Mouse (Mus musculus) kidney, embryonic 14.5 days (tissue): ENCODE results near the gene Chit1. TPM values are rescaled to one million over a fixed set of nuclear protein-coding genes. Genes with fewer than 3 reads are reported as not detected.

Source experiments
- ATAC-seq: fragments of 200-750 bp; cut with Nextera tagmentation; 2 replicates; pipeline ENCODE4 v1.8.0; 2017; ENCODE audit warnings: moderate number of reproducible peaks, mild to moderate bottlenecking, moderate TSS enrichment, moderate library complexity; ENCODE audit not compliant: low FRiP score, low TSS enrichment
- H3K27ac ChIP-seq: fragments of 300-500 bp; sonication (generic); 2 replicates; pipeline ENCODE4 v1.5.1; 2014; ENCODE audit warnings: low read depth, mild to moderate bottlenecking, low read length, moderate library complexity, mixed read lengths
- H3K27me3 ChIP-seq: fragments of 300-500 bp; sonication (generic); 2 replicates; pipeline ENCODE4 v1.6.1; 2014; ENCODE audit warnings: mild to moderate bottlenecking, low read length; ENCODE audit not compliant: control insufficient read depth, insufficient read depth
- H3K36me3 ChIP-seq: fragments of 300-500 bp; sonication (generic); 2 replicates; pipeline ENCODE4 v1.6.1; 2014; ENCODE audit warnings: low read length, mixed read lengths; ENCODE audit not compliant: control insufficient read depth, insufficient read depth
- H3K4me1 ChIP-seq: fragments of 300-500 bp; sonication (generic); 2 replicates; pipeline ENCODE4 v1.6.1; 2014; ENCODE audit warnings: low read length, mixed read lengths; ENCODE audit not compliant: control insufficient read depth, insufficient read depth
- H3K4me2 ChIP-seq: fragments of 300-500 bp; sonication (generic); replicated peaks from 2 replicates; pipeline ENCODE4 v1.6.1; 2014; ENCODE audit warnings: low read depth, mild to moderate bottlenecking, low read length
- H3K4me3 ChIP-seq: fragments of 300-500 bp; sonication (generic); 2 replicates; pipeline ENCODE4 v1.5.1; 2014; ENCODE audit warnings: mild to moderate bottlenecking, low read length
- H3K9ac ChIP-seq: fragments of 300-500 bp; sonication (generic); 2 replicates; pipeline ENCODE4 v1.6.1; 2014; ENCODE audit warnings: low read depth, mild to moderate bottlenecking, low read length, moderate library complexity
- H3K9me3 ChIP-seq: fragments of 300-500 bp; sonication (generic); 2 replicates; pipeline ENCODE4 v1.6.1; 2016; ENCODE audit warnings: low read length; ENCODE audit not compliant: control insufficient read depth
- WGBS: fragments of 180-500 bp; shearing (Covaris S2); extraction: QIAGEN DNeasy Blood & Tissue Kit; methylation state at CpG from one replicate; pipeline ENCODE4 v1.1.7; 2014; 5-methylcytosine and 5-hydroxymethylcytosine counted together
- polyA plus RNA-seq: library from polyadenylated mRNA; unstranded; fragments of >200 nt; fragmentation: Nextera tagmentation; extraction: Ambion mirVana; gene quantifications from 2 replicates; pipeline ENCODE4 v1.2.1, GENCODE M21; 2014

Gene Chit1
- polyA plus RNA-seq, 1 experiment from 2014 or later: 0.28 TPM

DNA sequence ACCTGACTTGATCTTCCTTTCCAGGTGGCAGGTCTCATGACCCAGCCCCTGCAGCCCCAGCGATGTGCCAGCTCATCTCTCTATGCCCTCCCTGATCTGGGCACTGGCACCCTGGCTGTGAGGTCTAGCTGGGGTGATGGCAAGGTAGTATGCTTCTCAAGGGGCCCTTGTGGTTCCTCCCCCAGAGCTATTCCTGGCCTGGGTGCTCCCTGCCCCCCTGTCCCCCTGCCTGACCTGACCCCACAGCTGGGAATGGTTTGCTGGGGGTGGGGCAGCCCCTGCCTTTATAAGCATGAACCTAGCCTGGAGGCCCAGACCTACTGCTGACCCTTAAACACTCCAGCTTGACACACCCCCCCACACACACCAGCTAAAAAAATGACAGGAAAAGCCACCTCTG lies 82.1 kb downstream of the Chit1 start, which contains the start of gene Mybph:
Gene Mybph, plus strand, starts transcription at position 323 of the 400 bp plus-strand sequence.
- no peaks in the 10 kb centered on the region for H3K36me3 ChIP-seq
- H3K27me3 ChIP-seq: no peaks in the 10 kb centered on the region; the same call in 1 of the 2 replicates
- H3K4me2 ChIP-seq: no peak within 1 kb of the TSS
- H3K27ac ChIP-seq: no peak within 1 kb of the TSS
- H3K9me3 ChIP-seq: no peaks in the 10 kb centered on the region
- peaks cover 32% of the 10 kb centered on the region for H3K4me1 ChIP-seq
- ATAC-seq: no peak
- 46% methylated on average over 1 of the region's 1 CpGs for WGBS
- H3K9ac ChIP-seq: no peak within 1 kb of the TSS
- no peak within 1 kb of the TSS for H3K4me3 ChIP-seq

DNA sequence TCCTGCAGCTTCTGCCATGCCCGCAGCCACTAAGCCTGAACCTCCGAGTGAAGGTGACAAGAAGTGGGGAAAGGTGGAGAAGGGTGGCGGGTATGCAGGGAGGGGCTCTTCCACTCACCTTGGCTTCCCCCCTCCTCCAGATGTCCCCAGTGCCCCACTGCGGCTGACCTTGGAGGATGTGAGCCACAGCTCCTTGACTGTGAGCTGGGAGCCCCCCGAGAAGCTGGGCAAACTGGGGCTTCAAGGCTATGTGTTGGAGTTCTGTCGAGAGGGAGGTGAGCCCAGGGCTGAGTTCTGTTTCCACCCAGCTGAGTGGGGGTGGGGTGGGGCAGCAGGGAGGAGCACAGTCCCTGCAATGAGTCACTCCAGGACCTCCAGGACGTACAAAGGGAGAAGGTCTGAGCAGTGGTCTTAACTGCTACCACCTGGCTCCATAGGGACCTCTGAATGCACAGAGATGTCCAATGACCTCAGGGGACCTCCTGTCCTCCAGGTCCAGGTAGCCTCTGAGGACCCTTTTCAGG lies 82.7 kb downstream of the Chit1 start:
- 41% methylated on average over 7 of the region's 7 CpGs for WGBS
- Histone ChIP-seq H3K36me3 (no peaks in the 10 kb centered on the region), H3K27me3 (no peaks in the 10 kb centered on the region; the same call in 1 of the 2 replicates), H3K27ac (no peak overlapping the region), H3K4me1 (peaks cover 32% of the 10 kb centered on the region), H3K4me3 (no peak overlapping the region), H3K9ac (no peak overlapping the region), H3K4me2 (no peak overlapping the region), H3K9me3 (no peaks in the 10 kb centered on the region)
- ATAC-seq: no peak

DNA sequence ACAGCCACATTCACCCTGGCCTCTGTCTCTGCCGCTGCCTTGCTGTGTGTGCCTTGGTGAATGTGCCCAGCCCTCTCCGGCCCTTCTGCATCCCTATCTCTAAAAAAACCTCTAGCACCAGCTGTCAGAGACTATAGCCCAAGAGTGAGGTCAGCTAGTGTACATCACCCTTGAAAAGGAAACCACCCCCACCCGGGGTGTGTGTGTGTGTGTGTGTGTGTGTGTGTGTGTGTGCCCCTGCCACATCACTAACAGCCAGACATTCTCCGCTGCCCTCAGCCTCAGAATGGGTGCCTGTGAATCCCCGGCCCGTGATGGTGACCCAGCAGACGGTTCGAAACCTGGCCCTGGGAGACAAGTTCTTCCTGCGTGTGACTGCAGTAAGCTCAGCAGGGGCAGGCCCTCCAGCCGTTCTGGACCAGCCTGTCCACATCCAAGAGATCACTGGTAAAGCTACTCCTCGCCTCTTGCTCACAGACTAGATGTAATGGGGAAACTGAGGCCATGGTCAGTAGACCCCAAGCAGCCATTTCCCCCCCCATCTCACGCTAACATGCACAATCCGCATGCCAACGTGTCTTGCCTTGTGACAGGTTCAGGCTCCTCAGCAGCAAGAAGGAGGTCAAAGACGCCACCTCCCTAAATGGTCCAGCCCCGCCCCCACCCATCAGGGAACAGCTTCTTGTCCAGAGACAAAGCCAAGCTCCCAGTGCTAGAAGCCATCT lies 83.4 kb downstream of the Chit1 start:
- no peak overlapping the region for H3K27ac ChIP-seq
- WGBS: 58% methylated on average over 16 of the region's 16 CpGs
- peaks cover 32% of the 10 kb centered on the region for H3K4me1 ChIP-seq

GRCm38 (mm10) chr1:134195117-134195516 lies 84.1 kb downstream of the Chit1 start:
- Histone ChIP-seq H3K4me2 (no peak overlapping the region), H3K27me3 (no peaks in the 10 kb centered on the region; the same call in 1 of the 2 replicates), H3K4me3 (no peak overlapping the region), H3K9me3 (no peaks in the 10 kb centered on the region), H3K4me1 (peaks cover 32% of the 10 kb centered on the region), H3K27ac (no peak overlapping the region), H3K9ac (no peak overlapping the region), H3K36me3 (no peaks in the 10 kb centered on the region)
- peak; percentile 22; the same call in 1 of the 2 replicates for ATAC-seq
- 12% methylated on average over 2 of the region's 2 CpGs for WGBS

More for the DNA sequence above, 83.4 kb downstream of the Chit1 start:
- no peak for ATAC-seq
- H3K9ac ChIP-seq: no peak overlapping the region
- H3K4me3 ChIP-seq: no peak overlapping the region
- H3K36me3 ChIP-seq: no peaks in the 10 kb centered on the region
- no peaks in the 10 kb centered on the region; the same call in 1 of the 2 replicates for H3K27me3 ChIP-seq
- H3K4me2 ChIP-seq: no peak overlapping the region
- H3K9me3 ChIP-seq: no peaks in the 10 kb centered on the region

DNA sequence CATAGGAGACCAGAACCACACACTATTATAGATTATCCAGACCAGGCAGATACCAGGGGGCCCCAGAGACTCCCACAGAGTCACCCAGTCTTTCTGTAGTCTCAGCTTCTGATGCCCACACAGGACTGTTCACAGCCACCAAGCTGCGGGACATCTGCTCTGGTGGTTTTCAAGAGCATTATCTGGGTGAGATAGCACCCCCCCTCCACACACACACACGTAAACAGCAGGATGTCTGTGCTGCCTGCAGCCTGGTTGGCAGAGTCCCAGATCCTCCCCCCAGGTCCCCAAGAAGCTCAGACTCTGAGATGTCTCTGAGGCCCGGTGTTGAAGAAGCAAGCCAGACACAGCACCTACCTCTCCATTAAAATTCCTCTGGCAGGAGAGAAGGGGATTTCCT lies 84.5 kb downstream of the Chit1 start:
- WGBS: 50% methylated on average over 3 of the region's 3 CpGs
- H3K4me1 ChIP-seq: peaks cover 32% of the 10 kb centered on the region
- no peak for ATAC-seq
- H3K27ac ChIP-seq: no peak overlapping the region
- H3K4me3 ChIP-seq: no peak overlapping the region
- H3K27me3 ChIP-seq: no peaks in the 10 kb centered on the region; the same call in 1 of the 2 replicates
- no peaks in the 10 kb centered on the region for H3K36me3 ChIP-seq
- no peak overlapping the region for H3K9ac ChIP-seq
- H3K4me2 ChIP-seq: no peak overlapping the region
- H3K9me3 ChIP-seq: no peaks in the 10 kb centered on the region

- H3K4me3 ChIP-seq: no peak overlapping the region
- no peaks in the 10 kb centered on the region for H3K9me3 ChIP-seq
- peaks cover 32% of the 10 kb centered on the region for H3K4me1 ChIP-seq
- no peak overlapping the region for H3K4me2 ChIP-seq
- peak; percentile 21; the same call in 1 of the 2 replicates for ATAC-seq
- no peaks in the 10 kb centered on the region; the same call in 1 of the 2 replicates for H3K27me3 ChIP-seq
- no peak overlapping the region for H3K9ac ChIP-seq
- H3K27ac ChIP-seq: no peak overlapping the region
- no peaks in the 10 kb centered on the region for H3K36me3 ChIP-seq
- 38% methylated on average over 4 of the region's 4 CpGs for WGBS
These were observed 84.9 kb downstream of the Chit1 start for GRCm38 (mm10) chr1:134195979-134196378.

- WGBS: 74% methylated on average over 4 of the region's 4 CpGs
- Histone ChIP-seq H3K9me3 (no peaks in the 10 kb centered on the region), H3K27ac (no peak overlapping the region), H3K4me1 (peaks cover 32% of the 10 kb centered on the region), H3K4me3 (no peak overlapping the region), H3K9ac (no peak overlapping the region), H3K27me3 (no peaks in the 10 kb centered on the region; the same call in 1 of the 2 replicates), H3K36me3 (no peaks in the 10 kb centered on the region), H3K4me2 (no peak overlapping the region)
- no peak for ATAC-seq
These were observed 85.3 kb downstream of the Chit1 start for GRCm38 (mm10) chr1:134196386-134196785.

GRCm38 (mm10) chr1:134197325-134197982 lies 86.4 kb downstream of the Chit1 start:
- H3K4me2 ChIP-seq: no peak overlapping the region
- H3K27me3 ChIP-seq: no peaks in the 10 kb centered on the region; the same call in 1 of the 2 replicates
- no peaks in the 10 kb centered on the region for H3K36me3 ChIP-seq
- no peak overlapping the region for H3K9ac ChIP-seq
- H3K4me3 ChIP-seq: no peak overlapping the region
- H3K4me1 ChIP-seq: peaks cover 32% of the 10 kb centered on the region
- ATAC-seq: no peak
- 85% methylated on average over 15 of the region's 15 CpGs for WGBS
- no peaks in the 10 kb centered on the region for H3K9me3 ChIP-seq
- H3K27ac ChIP-seq: no peak overlapping the region
